Mouse (Mus musculus): ENCODE data around the gene Slc11a2.

- TF ChIP-seq CTCF (IDR thresholded peaks at IDR 0.05; ENCODE audit: insufficient read depth, low read length) (no peak), POLR2A (IDR thresholded peaks at IDR 0.05; ENCODE audit: borderline replicate concordance, extremely low read depth, low read depth, low read length) (no peak)
These were observed 73.3 kb downstream of the Slc11a2 start for GRCm38 (mm10) chr15:100351501-100352060.
